Mouse (Mus musculus) megakaryocyte, embryonic 14.5 days (primary cell): ENCODE measurements around the gene Tmem248. TPM values are rescaled to one million over a fixed set of nuclear protein-coding genes. Genes with fewer than 3 reads are reported as not detected.
A peak's percentile ranks its signal among the peaks of the same experiment; 100 is the strongest.
"Not testable (repeated sequence)": the region's sequence is repeated elsewhere in the genome, so short reads cannot be mapped to it uniquely, and the experiment has no call there.

Experiments used
- H3K27me3 ChIP-seq: replicated peaks from 2 replicates; pipeline ENCODE3; 2012; ENCODE audit warnings: inconsistent platforms
- H3K36me3 ChIP-seq: replicated peaks from 2 replicates; pipeline ENCODE3; 2012; ENCODE audit warnings: low read length, inconsistent platforms, mixed read lengths
- H3K4me1 ChIP-seq: 2 replicates; pipeline ENCODE4 v1.6.1; 2012; ENCODE audit warnings: inconsistent platforms
- H3K4me3 ChIP-seq: replicated peaks from 2 replicates; pipeline ENCODE3; 2012; ENCODE audit warnings: moderate library complexity, mild to moderate bottlenecking, inconsistent platforms
- H3K9me3 ChIP-seq: 2 replicates; pipeline ENCODE4 v1.6.1; 2012; ENCODE audit warnings: inconsistent platforms
- FLI1 ChIP-seq: IDR thresholded peaks from 2 replicates; pipeline ENCODE4 v1.6.1; 2012; ENCODE audit warnings: low read length, inconsistent platforms, mixed read lengths
- GATA1 ChIP-seq: IDR thresholded peaks from 3 replicates; pipeline ENCODE4 v1.6.1; 2012; ENCODE audit warnings: mixed read lengths, low read length, inconsistent platforms, borderline replicate concordance
- polyA plus RNA-seq: library from polyadenylated mRNA; stranded (reverse); fragments of >175 nt; gene quantifications from 2 replicates; pipeline ENCODE4 v1.2.3, GENCODE M21; 2012; ENCODE audit warnings: low replicate concordance; ENCODE audit not compliant: insufficient read depth

Tmem248 gene
- polyA plus RNA-seq, 1 experiment, result 29.8 TPM

GRCm38 (mm10) chr5:130255017-130255720 is 38.3 kb downstream of the Tmem248 start, which contains the start of the genes Sbds and Tyw1:
Gene Sbds (minus strand): TSS chr5:130255530.
Gene Tyw1 (plus strand): TSS chr5:130255619.
- peaks cover 46% of the 10 kb centered on the region for H3K36me3 ChIP-seq
- no peaks in the 10 kb centered on the region for H3K9me3 ChIP-seq
- peak within 1 kb of the TSS; percentile 99 for H3K4me3 ChIP-seq
- H3K4me1 ChIP-seq, result peaks cover 43% of the 10 kb centered on the region
- no peaks in the 10 kb centered on the region for H3K27me3 ChIP-seq
- TF ChIP-seq FLI1 (no peak), GATA1 (peak; percentile 94)

GRCm38 (mm10) chr5:130255799-130256525 is 39.1 kb downstream of the Tmem248 start:
- Histone ChIP-seq H3K36me3 (peaks cover 39% of the 10 kb centered on the region), H3K4me3 (peak overlapping the region; percentile 99), H3K4me1 (peaks cover 39% of the 10 kb centered on the region)
- H3K27me3 ChIP-seq, H3K9me3 ChIP-seq: not testable (repeated sequence)

- Histone ChIP-seq H3K4me1 (peaks cover 41% of the 10 kb centered on the region), H3K36me3 (peaks cover 38% of the 10 kb centered on the region), H3K27me3 (no peaks in the 10 kb centered on the region), H3K9me3 (no peaks in the 10 kb centered on the region), H3K4me3 (peak overlapping the region; percentile 98)
- TF ChIP-seq GATA1, result no peak
- peak; percentile 84; the same call in 1 of the 2 replicates for TF ChIP-seq FLI1
Observed at GRCm38 (mm10) chr5:130256678-130257271, 39.9 kb downstream of the Tmem248 start.

- Histone ChIP-seq H3K27me3 (no peaks in the 10 kb centered on the region), H3K9me3 (no peaks in the 10 kb centered on the region), H3K4me1 (peaks cover 41% of the 10 kb centered on the region), H3K4me3 (peak overlapping the region; percentile 98), H3K36me3 (peaks cover 38% of the 10 kb centered on the region)
- TF ChIP-seq FLI1, result no peak
- no peak for TF ChIP-seq GATA1
Observed at GRCm38 (mm10) chr5:130257303-130257702, 40.4 kb downstream of the Tmem248 start.

- no peaks in the 10 kb centered on the region for H3K27me3 ChIP-seq
- no peaks in the 10 kb centered on the region for H3K9me3 ChIP-seq
- no peak for TF ChIP-seq FLI1
- no peak for TF ChIP-seq GATA1
- H3K4me1 ChIP-seq, result peaks cover 59% of the 10 kb centered on the region
- H3K36me3 ChIP-seq, result peaks cover 72% of the 10 kb centered on the region
- no peak overlapping the region for H3K4me3 ChIP-seq
Observed at GRCm38 (mm10) chr5:130263454-130263853, 46.6 kb downstream of the Tmem248 start.

- Histone ChIP-seq H3K36me3 (peaks cover 77% of the 10 kb centered on the region), H3K4me1 (peaks cover 54% of the 10 kb centered on the region), H3K4me3 (peak overlapping the region; percentile 69), H3K27me3 (no peaks in the 10 kb centered on the region), H3K9me3 (no peaks in the 10 kb centered on the region)
- TF ChIP-seq GATA1 (no peak), FLI1 (no peak)
Observed at GRCm38 (mm10) chr5:130264433-130265005, 47.6 kb downstream of the Tmem248 start.

- TF ChIP-seq FLI1, result no peak
- TF ChIP-seq GATA1, result no peak
- no peak overlapping the region for H3K4me3 ChIP-seq
- H3K9me3 ChIP-seq, result no peaks in the 10 kb centered on the region
- peaks cover 86% of the 10 kb centered on the region for H3K36me3 ChIP-seq
- H3K4me1 ChIP-seq, result peaks cover 44% of the 10 kb centered on the region
- H3K27me3 ChIP-seq, result no peaks in the 10 kb centered on the region
Observed at GRCm38 (mm10) chr5:130266651-130267050, 49.8 kb downstream of the Tmem248 start.

GRCm38 (mm10) chr5:130267316-130267715 is 50.4 kb downstream of the Tmem248 start:
- Histone ChIP-seq H3K4me3 (no peak overlapping the region), H3K9me3 (no peaks in the 10 kb centered on the region), H3K4me1 (peaks cover 44% of the 10 kb centered on the region), H3K36me3 (peaks cover 86% of the 10 kb centered on the region), H3K27me3 (no peaks in the 10 kb centered on the region)
- TF ChIP-seq GATA1 (no peak), FLI1 (no peak)

- Histone ChIP-seq H3K9me3 (no peaks in the 10 kb centered on the region), H3K4me1 (peaks cover 32% of the 10 kb centered on the region), H3K27me3 (no peaks in the 10 kb centered on the region), H3K36me3 (peaks cover 86% of the 10 kb centered on the region), H3K4me3 (no peak overlapping the region)
- TF ChIP-seq FLI1 (no peak), GATA1 (no peak)
Observed at GRCm38 (mm10) chr5:130268976-130269375, 52.1 kb downstream of the Tmem248 start.
